Mouse (Mus musculus): Measurements from ENCODE around the gene Klhl40. TPM values are rescaled to one million over a fixed set of nuclear protein-coding genes. Genes with fewer than 3 reads are reported as not detected.

Klhl40 gene
- 3.6 and 4.6 TPM in 2 replicates for polyA plus RNA-seq (2014; fragmentation: Nextera tagmentation; extraction: Ambion mirVana)

- no peak for DNase-seq (ENCODE audit: low spot score)
- no peaks in the 10 kb centered on the region for H3K36me3 ChIP-seq (ENCODE audit: control insufficient read depth, insufficient read depth, low read length)
- H3K27ac ChIP-seq (ENCODE audit: low read depth, low read length) = no peak within 1 kb of the TSS
- peak within 1 kb of the TSS; percentile 23 for H3K4me3 ChIP-seq (ENCODE audit: low read depth, low read length)
- WGBS = 22% methylated on average over 30 of the region's 30 CpGs
- no peaks in the 10 kb centered on the region for H3K4me1 ChIP-seq (ENCODE audit: control insufficient read depth, insufficient read depth, low read length)
- no peaks in the 10 kb centered on the region for H3K9me3 ChIP-seq (ENCODE audit: control insufficient read depth, low read length)
- ATAC-seq (ENCODE audit: insufficient read depth, low FRiP score, low TSS enrichment) = no peak
- peak within 1 kb of the TSS; percentile 4; the same call in 1 of the 2 replicates for H3K9ac ChIP-seq (ENCODE audit: low read length)
- H3K27me3 ChIP-seq (ENCODE audit: control insufficient read depth, insufficient read depth, low read length) = peaks cover 26% of the 10 kb centered on the region
- H3K4me2 ChIP-seq (ENCODE audit: low read depth) = peak within 1 kb of the TSS; percentile 46
Observed at GRCm38 (mm10) chr9:121777484-121778065, at the start of gene Klhl40. Gene Klhl40 (plus strand): TSS chr9:121777607.

- WGBS = 95% methylated on average over 6 of the region's 6 CpGs
- Histone ChIP-seq H3K27me3 (ENCODE audit: control insufficient read depth, insufficient read depth, low read length) (no peaks in the 10 kb centered on the region), H3K27ac (ENCODE audit: low read depth, low read length) (no peak overlapping the region), H3K9ac (ENCODE audit: low read length) (no peak overlapping the region), H3K4me2 (ENCODE audit: low read depth) (no peak overlapping the region), H3K4me3 (ENCODE audit: low read depth, low read length) (no peak overlapping the region), H3K36me3 (ENCODE audit: control insufficient read depth, insufficient read depth, low read length) (peaks cover 12% of the 10 kb centered on the region), H3K4me1 (ENCODE audit: control insufficient read depth, insufficient read depth, low read length) (no peaks in the 10 kb centered on the region), H3K9me3 (ENCODE audit: control insufficient read depth, low read length) (no peaks in the 10 kb centered on the region)
- ATAC-seq (ENCODE audit: insufficient read depth, low FRiP score, low TSS enrichment) (no peak), DNase-seq (ENCODE audit: low spot score) (no peak)
Observed at GRCm38 (mm10) chr9:121740490-121740889, 36.9 kb upstream of the Klhl40 start.

GRCm38 (mm10) chr9:121741168-121741567 is 36.2 kb upstream of the Klhl40 start:
- H3K4me2 ChIP-seq (ENCODE audit: low read depth) = no peak overlapping the region
- DNase-seq (ENCODE audit: low spot score) = no peak
- 94% methylated on average over 3 of the region's 3 CpGs for WGBS
- no peaks in the 10 kb centered on the region for H3K27me3 ChIP-seq (ENCODE audit: control insufficient read depth, insufficient read depth, low read length)
- H3K9me3 ChIP-seq (ENCODE audit: control insufficient read depth, low read length) = no peaks in the 10 kb centered on the region
- H3K36me3 ChIP-seq (ENCODE audit: control insufficient read depth, insufficient read depth, low read length) = peaks cover 14% of the 10 kb centered on the region
- no peak overlapping the region for H3K4me3 ChIP-seq (ENCODE audit: low read depth, low read length)
- no peak for ATAC-seq (ENCODE audit: insufficient read depth, low FRiP score, low TSS enrichment)
- H3K9ac ChIP-seq (ENCODE audit: low read length) = no peak overlapping the region
- H3K27ac ChIP-seq (ENCODE audit: low read depth, low read length) = no peak overlapping the region
- H3K4me1 ChIP-seq (ENCODE audit: control insufficient read depth, insufficient read depth, low read length) = no peaks in the 10 kb centered on the region

GRCm38 (mm10) chr9:121744051-121744450 is 33.4 kb upstream of the Klhl40 start:
- Histone ChIP-seq H3K9me3 (ENCODE audit: control insufficient read depth, low read length) (no peaks in the 10 kb centered on the region), H3K27ac (ENCODE audit: low read depth, low read length) (no peak overlapping the region), H3K4me3 (ENCODE audit: low read depth, low read length) (no peak overlapping the region), H3K27me3 (ENCODE audit: control insufficient read depth, insufficient read depth, low read length) (no peaks in the 10 kb centered on the region), H3K4me1 (ENCODE audit: control insufficient read depth, insufficient read depth, low read length) (no peaks in the 10 kb centered on the region), H3K4me2 (ENCODE audit: low read depth) (no peak overlapping the region), H3K9ac (ENCODE audit: low read length) (no peak overlapping the region), H3K36me3 (ENCODE audit: control insufficient read depth, insufficient read depth, low read length) (peaks cover 27% of the 10 kb centered on the region)
- DNase-seq (ENCODE audit: low spot score) = no peak
- ATAC-seq (ENCODE audit: insufficient read depth, low FRiP score, low TSS enrichment) = no peak
- WGBS = 85% methylated on average over 8 of the region's 8 CpGs

- no peak overlapping the region for H3K4me2 ChIP-seq (ENCODE audit: low read depth)
- no peak overlapping the region for H3K4me3 ChIP-seq (ENCODE audit: low read depth, low read length)
- ATAC-seq (ENCODE audit: insufficient read depth, low FRiP score, low TSS enrichment) (no peak), DNase-seq (ENCODE audit: low spot score) (no peak)
- H3K9ac ChIP-seq (ENCODE audit: low read length) = no peak overlapping the region
- H3K4me1 ChIP-seq (ENCODE audit: control insufficient read depth, insufficient read depth, low read length) = no peaks in the 10 kb centered on the region
- H3K27ac ChIP-seq (ENCODE audit: low read depth, low read length) = no peak overlapping the region
- WGBS = 92% methylated on average over 9 of the region's 9 CpGs
- H3K36me3 ChIP-seq (ENCODE audit: control insufficient read depth, insufficient read depth, low read length) = peaks cover 34% of the 10 kb centered on the region
- no peaks in the 10 kb centered on the region for H3K9me3 ChIP-seq (ENCODE audit: control insufficient read depth, low read length)
- H3K27me3 ChIP-seq (ENCODE audit: control insufficient read depth, insufficient read depth, low read length) = no peaks in the 10 kb centered on the region
Observed at GRCm38 (mm10) chr9:121752774-121753173, 24.6 kb upstream of the Klhl40 start.

GRCm38 (mm10) chr9:121754624-121755023 is 22.8 kb upstream of the Klhl40 start:
- no peak overlapping the region for H3K4me3 ChIP-seq (ENCODE audit: low read depth, low read length)
- no peak overlapping the region for H3K9ac ChIP-seq (ENCODE audit: low read length)
- no peak overlapping the region for H3K4me2 ChIP-seq (ENCODE audit: low read depth)
- no peak for ATAC-seq (ENCODE audit: insufficient read depth, low FRiP score, low TSS enrichment)
- no peaks in the 10 kb centered on the region for H3K9me3 ChIP-seq (ENCODE audit: control insufficient read depth, low read length)
- H3K36me3 ChIP-seq (ENCODE audit: control insufficient read depth, insufficient read depth, low read length) = peaks cover 28% of the 10 kb centered on the region
- H3K4me1 ChIP-seq (ENCODE audit: control insufficient read depth, insufficient read depth, low read length) = peaks cover 9% of the 10 kb centered on the region
- DNase-seq (ENCODE audit: low spot score) = no peak
- WGBS = 91% methylated on average over 3 of the region's 3 CpGs
- no peak overlapping the region for H3K27ac ChIP-seq (ENCODE audit: low read depth, low read length)
- H3K27me3 ChIP-seq (ENCODE audit: control insufficient read depth, insufficient read depth, low read length) = no peaks in the 10 kb centered on the region

- ATAC-seq (ENCODE audit: insufficient read depth, low FRiP score, low TSS enrichment) = no peak
- WGBS = 89% methylated on average over 3 of the region's 3 CpGs
Observed at GRCm38 (mm10) chr9:121756785-121757184, 20.6 kb upstream of the Klhl40 start.

GRCm38 (mm10) chr9:121757432-121757831 is 20.0 kb upstream of the Klhl40 start:
- no peaks in the 10 kb centered on the region for H3K9me3 ChIP-seq (ENCODE audit: control insufficient read depth, low read length)
- H3K9ac ChIP-seq (ENCODE audit: low read length) = no peak overlapping the region
- DNase-seq (ENCODE audit: low spot score) = peak; percentile 31
- H3K27me3 ChIP-seq (ENCODE audit: control insufficient read depth, insufficient read depth, low read length) = no peaks in the 10 kb centered on the region
- H3K4me1 ChIP-seq (ENCODE audit: control insufficient read depth, insufficient read depth, low read length) = peaks cover 20% of the 10 kb centered on the region
- H3K27ac ChIP-seq (ENCODE audit: low read depth, low read length) = no peak overlapping the region
- H3K36me3 ChIP-seq (ENCODE audit: control insufficient read depth, insufficient read depth, low read length) = peaks cover 13% of the 10 kb centered on the region
- no peak overlapping the region for H3K4me3 ChIP-seq (ENCODE audit: low read depth, low read length)
- no peak for ATAC-seq (ENCODE audit: insufficient read depth, low FRiP score, low TSS enrichment)
- WGBS = 74% methylated on average over 3 of the region's 3 CpGs
- no peak overlapping the region for H3K4me2 ChIP-seq (ENCODE audit: low read depth)

More at GRCm38 (mm10) chr9:121756785-121757184, 20.6 kb upstream of the Klhl40 start:
- no peaks in the 10 kb centered on the region for H3K27me3 ChIP-seq (ENCODE audit: control insufficient read depth, insufficient read depth, low read length)
- no peak overlapping the region for H3K4me3 ChIP-seq (ENCODE audit: low read depth, low read length)
- H3K27ac ChIP-seq (ENCODE audit: low read depth, low read length) = no peak overlapping the region
- no peak for DNase-seq (ENCODE audit: low spot score)
- peaks cover 20% of the 10 kb centered on the region for H3K4me1 ChIP-seq (ENCODE audit: control insufficient read depth, insufficient read depth, low read length)
- H3K36me3 ChIP-seq (ENCODE audit: control insufficient read depth, insufficient read depth, low read length) = peaks cover 15% of the 10 kb centered on the region
- H3K9me3 ChIP-seq (ENCODE audit: control insufficient read depth, low read length) = no peaks in the 10 kb centered on the region
- H3K4me2 ChIP-seq (ENCODE audit: low read depth) = no peak overlapping the region
- H3K9ac ChIP-seq (ENCODE audit: low read length) = no peak overlapping the region

Measured in neural tube, embryonic 11.5 days (tissue).